Mouse (Mus musculus): ENCODE results near the gene E2f2. TPM values are rescaled to one million over a fixed set of nuclear protein-coding genes. Genes with fewer than 3 reads are reported as not detected.
A peak's percentile ranks its signal among the peaks of the same experiment; 100 is the strongest.

The E2f2 gene
- 8.1 and 9.8 TPM in 2 replicates for polyA plus RNA-seq (2015; fragmentation: Nextera tagmentation; extraction: Ambion mirVana)

- under 1% methylated on average over 35 of the region's 35 CpGs for WGBS
- H3K4me1 ChIP-seq (replicated peaks): peaks cover 40% of the 10 kb centered on the region
- no peaks in the 10 kb centered on the region for H3K9me3 ChIP-seq
- peak; percentile 63 for ATAC-seq
- peak within 1 kb of the TSS; percentile 72 for H3K27ac ChIP-seq
- H3K4me2 ChIP-seq (replicated peaks): peak within 1 kb of the TSS; percentile 97
- H3K27me3 ChIP-seq (replicated peaks): no peaks in the 10 kb centered on the region
- H3K36me3 ChIP-seq: no peaks in the 10 kb centered on the region
- peak within 1 kb of the TSS; percentile 75 for H3K4me3 ChIP-seq (replicated peaks)
- H3K9ac ChIP-seq: peak within 1 kb of the TSS; percentile 65
These were observed at the start of gene E2f2 for GRCm38 (mm10) chr4:136172011-136172541. Gene E2f2, plus strand, starts transcription at chr4:136172394.

DNA sequence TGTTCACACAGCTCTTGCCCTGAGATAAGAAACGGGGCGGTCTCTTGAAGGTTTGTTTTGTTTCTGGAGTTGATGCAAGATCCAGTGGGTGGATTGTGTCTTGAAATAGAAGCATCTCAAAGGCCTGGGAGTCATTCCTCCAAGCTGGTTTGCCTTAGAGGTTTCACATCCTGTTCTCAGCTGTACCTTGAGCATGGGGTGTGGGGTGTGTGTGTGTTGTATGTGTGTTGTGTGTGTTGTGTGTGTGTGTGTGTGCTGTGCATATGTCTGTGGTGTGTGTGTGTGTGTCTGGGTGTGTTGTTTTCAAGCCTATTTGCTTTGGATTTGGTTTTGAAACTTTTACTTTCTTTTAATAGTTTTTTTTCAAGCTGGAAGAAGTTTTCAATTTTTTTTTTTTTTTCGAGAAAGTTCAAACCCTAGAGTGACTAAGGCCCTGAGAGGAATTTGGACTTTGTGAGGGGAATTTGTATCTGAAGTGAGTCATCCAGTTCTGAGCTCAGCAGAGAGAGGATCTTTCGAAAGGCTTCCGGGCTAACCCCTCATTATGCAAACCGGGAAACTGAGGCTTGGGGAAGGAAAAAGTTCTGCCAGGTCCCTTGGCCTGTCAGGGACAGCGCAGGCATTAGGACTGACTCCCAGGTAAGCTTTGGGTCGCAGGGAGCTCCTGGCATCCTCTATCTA is 48.9 kb upstream of the E2f2 start:
- Histone ChIP-seq H3K4me1 (replicated peaks) (peaks cover 16% of the 10 kb centered on the region; the same call in 1 of the 2 replicates), H3K4me3 (replicated peaks) (no peak overlapping the region), H3K9ac (no peak overlapping the region), H3K9me3 (no peaks in the 10 kb centered on the region), H3K27me3 (replicated peaks) (no peaks in the 10 kb centered on the region), H3K4me2 (replicated peaks) (peak overlapping the region; percentile 23; the same call in 1 of the 2 replicates), H3K36me3 (no peaks in the 10 kb centered on the region), H3K27ac (peak overlapping the region; percentile 62)
- ATAC-seq: peak; percentile 84
- WGBS: 42% methylated on average over 8 of the region's 8 CpGs

DNA sequence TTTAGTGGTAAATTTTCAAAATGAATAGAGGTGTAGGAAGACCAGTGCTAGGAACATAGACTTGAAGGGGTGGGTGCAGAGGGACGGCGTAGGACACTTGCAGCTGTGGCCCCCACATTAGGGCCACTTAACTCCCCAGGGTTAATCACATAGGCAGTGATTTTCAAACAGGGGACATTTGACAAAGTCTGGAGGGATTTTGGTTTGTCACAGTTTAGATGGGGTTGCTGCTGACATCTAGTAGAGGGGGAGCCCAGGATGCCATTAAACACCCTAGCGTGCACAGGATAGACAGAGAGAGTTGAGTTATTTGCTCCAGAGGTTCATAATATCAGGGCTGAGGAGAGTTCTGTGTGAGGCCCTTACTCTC is 48.4 kb upstream of the E2f2 start:
- peak; percentile 9; the same call in 1 of the 2 replicates for ATAC-seq
- H3K9ac ChIP-seq: no peak overlapping the region
- peaks cover 16% of the 10 kb centered on the region; the same call in 1 of the 2 replicates for H3K4me1 ChIP-seq (replicated peaks)
- H3K27me3 ChIP-seq (replicated peaks): no peaks in the 10 kb centered on the region
- WGBS: 72% methylated on average over 3 of the region's 3 CpGs
- H3K9me3 ChIP-seq: no peaks in the 10 kb centered on the region
- no peaks in the 10 kb centered on the region for H3K36me3 ChIP-seq
- H3K4me3 ChIP-seq (replicated peaks): no peak overlapping the region
- H3K27ac ChIP-seq: peak overlapping the region; percentile 62; the same call in 1 of the 2 replicates
- no peak overlapping the region for H3K4me2 ChIP-seq (replicated peaks)

DNA sequence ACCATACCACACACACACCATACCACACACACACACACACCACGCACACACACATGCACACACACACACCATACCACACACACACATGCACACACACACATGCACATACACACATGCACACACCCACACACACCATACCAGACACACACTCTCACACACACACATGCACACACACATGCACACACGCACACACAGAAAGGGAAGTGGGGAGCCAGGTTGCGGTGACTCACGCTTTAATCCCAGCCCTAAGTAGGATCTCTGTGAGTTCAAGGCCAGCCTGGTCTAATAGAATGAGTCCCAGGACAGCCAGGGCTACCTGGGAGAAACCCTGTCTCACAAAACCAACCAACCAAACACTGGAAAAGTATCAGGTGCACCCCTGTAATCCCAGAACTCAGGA is 47.6 kb upstream of the E2f2 start:
- Histone ChIP-seq H3K4me2 (replicated peaks) (no peak overlapping the region), H3K27ac (no peak overlapping the region), H3K4me3 (replicated peaks) (no peak overlapping the region), H3K36me3 (no peaks in the 10 kb centered on the region), H3K9me3 (no peaks in the 10 kb centered on the region), H3K27me3 (replicated peaks) (no peaks in the 10 kb centered on the region), H3K4me1 (replicated peaks) (peaks cover 16% of the 10 kb centered on the region; the same call in 1 of the 2 replicates), H3K9ac (no peak overlapping the region)
- ATAC-seq: no peak
- 96% methylated on average over 4 of the region's 4 CpGs for WGBS

- no peak for ATAC-seq
- no peaks in the 10 kb centered on the region for H3K9me3 ChIP-seq
- H3K4me2 ChIP-seq (replicated peaks): no peak overlapping the region
- H3K9ac ChIP-seq: no peak overlapping the region
- H3K27me3 ChIP-seq (replicated peaks): no peaks in the 10 kb centered on the region
- no peak overlapping the region for H3K27ac ChIP-seq
- H3K4me1 ChIP-seq (replicated peaks): peaks cover 10% of the 10 kb centered on the region; the same call in 1 of the 2 replicates
- H3K4me3 ChIP-seq (replicated peaks): no peak overlapping the region
- H3K36me3 ChIP-seq: no peaks in the 10 kb centered on the region
- WGBS: 88% methylated on average over 11 of the region's 11 CpGs
These were observed 46.7 kb upstream of the E2f2 start for GRCm38 (mm10) chr4:136125458-136125857.

GRCm38 (mm10) chr4:136126019-136126418 is 46.2 kb upstream of the E2f2 start:
- ATAC-seq: no peak
- no peaks in the 10 kb centered on the region for H3K9me3 ChIP-seq
- WGBS: 75% methylated on average over 5 of the region's 5 CpGs

DNA sequence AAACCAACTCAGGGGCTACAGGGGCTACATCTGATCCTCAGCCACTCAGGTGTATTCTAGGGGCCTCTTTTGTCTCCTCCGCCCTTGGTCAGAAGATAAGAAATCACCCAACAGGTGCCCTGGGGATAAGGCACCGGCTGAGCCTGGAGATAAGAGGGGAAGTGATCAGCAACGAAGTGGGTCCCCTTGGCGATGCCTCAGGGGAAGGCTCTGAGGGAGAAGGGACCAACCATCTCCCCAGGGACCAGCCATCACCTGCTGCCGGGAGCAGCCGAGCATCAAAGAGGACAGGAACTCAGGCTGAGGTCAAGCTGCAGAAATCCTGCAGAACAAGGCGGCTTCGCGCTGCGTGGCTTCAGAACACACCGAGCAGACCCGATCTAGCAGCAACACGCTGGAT is 44.5 kb upstream of the E2f2 start:
- WGBS: 58% methylated on average over 13 of the region's 13 CpGs
- no peak for ATAC-seq

More at GRCm38 (mm10) chr4:136126019-136126418, 46.2 kb upstream of the E2f2 start:
- H3K4me2 ChIP-seq (replicated peaks): no peak overlapping the region
- H3K4me3 ChIP-seq (replicated peaks): no peak overlapping the region
- no peaks in the 10 kb centered on the region for H3K27me3 ChIP-seq (replicated peaks)
- peaks cover 10% of the 10 kb centered on the region; the same call in 1 of the 2 replicates for H3K4me1 ChIP-seq (replicated peaks)
- H3K9ac ChIP-seq: no peak overlapping the region
- no peak overlapping the region for H3K27ac ChIP-seq
- H3K36me3 ChIP-seq: no peaks in the 10 kb centered on the region

GRCm38 (mm10) chr4:136129842-136130241 is 42.4 kb upstream of the E2f2 start:
- Histone ChIP-seq H3K4me3 (replicated peaks) (no peak overlapping the region), H3K4me2 (replicated peaks) (no peak overlapping the region), H3K4me1 (replicated peaks) (peaks cover 12% of the 10 kb centered on the region), H3K9me3 (no peaks in the 10 kb centered on the region), H3K9ac (no peak overlapping the region), H3K27ac (no peak overlapping the region), H3K27me3 (replicated peaks) (no peaks in the 10 kb centered on the region), H3K36me3 (no peaks in the 10 kb centered on the region)
- no peak for ATAC-seq
- WGBS: 73% methylated on average over 1 of the region's 1 CpGs

More for the DNA sequence above, 44.5 kb upstream of the E2f2 start:
- no peak overlapping the region for H3K9ac ChIP-seq
- H3K27me3 ChIP-seq (replicated peaks): no peaks in the 10 kb centered on the region
- H3K9me3 ChIP-seq: no peaks in the 10 kb centered on the region
- H3K36me3 ChIP-seq: no peaks in the 10 kb centered on the region
- no peak overlapping the region for H3K27ac ChIP-seq
- H3K4me3 ChIP-seq (replicated peaks): no peak overlapping the region
- H3K4me1 ChIP-seq (replicated peaks): peaks cover 9% of the 10 kb centered on the region; the same call in 1 of the 2 replicates
- H3K4me2 ChIP-seq (replicated peaks): no peak overlapping the region

DNA sequence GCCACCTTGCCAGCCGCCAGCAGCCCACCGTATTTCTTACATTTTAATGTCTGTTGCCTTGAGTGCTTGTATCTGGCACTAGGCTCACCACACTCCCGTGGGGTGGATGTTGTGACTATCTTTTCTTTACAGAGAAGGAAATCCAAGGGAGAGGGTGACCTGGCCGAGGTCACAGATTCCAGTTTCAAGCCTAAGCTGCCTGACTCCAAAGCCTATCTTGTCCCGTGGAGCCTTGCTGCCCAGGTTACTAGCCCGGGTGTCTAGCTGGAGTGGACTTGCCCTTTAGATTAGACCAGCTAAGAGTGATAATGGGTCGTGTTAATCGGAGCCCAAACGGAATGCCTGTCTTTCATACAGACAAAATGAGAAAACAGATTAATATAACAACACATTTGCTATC is 38.4 kb upstream of the E2f2 start:
- Histone ChIP-seq H3K27ac (peak overlapping the region; percentile 97), H3K36me3 (no peaks in the 10 kb centered on the region), H3K4me3 (replicated peaks) (no peak overlapping the region), H3K9me3 (no peaks in the 10 kb centered on the region), H3K27me3 (replicated peaks) (no peaks in the 10 kb centered on the region), H3K4me2 (replicated peaks) (peak overlapping the region; percentile 93; the same call in 1 of the 2 replicates), H3K4me1 (replicated peaks) (peaks cover 28% of the 10 kb centered on the region), H3K9ac (no peak overlapping the region)
- no peak for ATAC-seq
- WGBS: 45% methylated on average over 9 of the region's 9 CpGs

GRCm38 (mm10) chr4:136134418-136134977 is 37.7 kb upstream of the E2f2 start:
- WGBS: 6% methylated on average over 15 of the region's 15 CpGs
- Histone ChIP-seq H3K4me1 (replicated peaks) (peaks cover 28% of the 10 kb centered on the region), H3K9me3 (no peaks in the 10 kb centered on the region), H3K4me3 (replicated peaks) (peak overlapping the region; percentile 37), H3K4me2 (replicated peaks) (peak overlapping the region; percentile 93), H3K36me3 (no peaks in the 10 kb centered on the region), H3K27me3 (replicated peaks) (no peaks in the 10 kb centered on the region), H3K9ac (peak overlapping the region; percentile 57), H3K27ac (peak overlapping the region; percentile 97)
- ATAC-seq: peak; percentile 31

DNA sequence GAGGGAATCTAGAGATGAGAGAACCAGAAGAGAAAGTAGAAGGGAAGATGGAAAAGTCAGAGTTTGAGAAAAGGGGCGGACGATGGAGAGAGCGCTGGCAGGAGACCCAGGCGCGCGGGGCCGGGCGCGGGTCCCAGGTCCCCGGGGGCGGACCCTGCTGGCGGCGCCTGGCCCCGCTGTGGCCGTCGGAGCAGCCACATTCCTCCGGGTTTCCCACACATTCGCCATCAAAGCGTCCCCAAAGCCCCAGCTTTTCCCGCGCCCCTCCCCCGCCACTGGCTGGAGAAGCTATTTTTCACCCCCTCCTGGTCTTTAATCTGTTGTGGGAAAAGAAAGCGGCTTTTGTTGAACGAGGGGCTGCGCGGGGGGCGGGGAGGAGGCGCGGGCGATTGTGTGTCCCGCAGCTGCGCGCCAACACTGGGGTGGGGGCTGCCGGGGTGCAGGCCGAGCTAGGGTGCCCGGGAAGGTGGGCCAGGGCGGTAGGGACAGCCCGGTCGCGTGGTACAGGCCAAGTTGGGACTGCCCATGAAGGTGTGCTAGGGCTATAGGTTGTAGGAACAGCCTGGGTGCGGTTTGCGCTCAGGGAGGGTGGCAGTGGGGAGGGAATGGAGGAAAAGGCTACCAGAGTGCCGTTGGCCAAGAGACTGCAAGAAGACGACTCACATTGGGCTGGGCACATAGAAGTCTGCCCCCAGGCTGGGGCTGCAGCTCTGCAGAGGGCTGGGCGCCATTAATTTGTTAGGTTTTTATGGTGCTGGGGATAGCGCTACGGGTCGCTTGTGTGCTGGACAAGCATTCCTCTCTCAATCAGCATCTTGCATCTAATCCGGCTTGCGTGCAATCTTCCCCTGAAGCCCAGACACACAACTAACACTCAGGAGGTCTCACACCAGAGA is 37.0 kb upstream of the E2f2 start:
- Histone ChIP-seq H3K27ac (peak overlapping the region; percentile 97), H3K4me2 (replicated peaks) (peak overlapping the region; percentile 93), H3K9ac (peak overlapping the region; percentile 57), H3K4me3 (replicated peaks) (peak overlapping the region; percentile 37), H3K36me3 (no peaks in the 10 kb centered on the region), H3K27me3 (replicated peaks) (no peaks in the 10 kb centered on the region), H3K9me3 (no peaks in the 10 kb centered on the region), H3K4me1 (replicated peaks) (peaks cover 33% of the 10 kb centered on the region)
- 3% methylated on average over 50 of the region's 50 CpGs for WGBS
- ATAC-seq: peak; percentile 78

All from intestine, embryonic 15.5 days (tissue).